Mouse (Mus musculus) forebrain, embryonic 10.5 days (tissue): ENCODE results near the gene Zfp983. TPM values are rescaled to one million over a fixed set of nuclear protein-coding genes. Genes with fewer than 3 reads are reported as not detected.

Experiments
- DNase-seq: peaks from one replicate; pipeline ENCODE4 v3.0.0-alpha.2; 2017; ENCODE audit warnings: low spot score; ENCODE audit errors: extremely low spot score
- H3K27ac ChIP-seq: fragments of 300-500 bp; sonication (generic); 2 replicates; pipeline ENCODE4 v1.5.1; 2016; ENCODE audit warnings: mild to moderate bottlenecking
- H3K27me3 ChIP-seq: fragments of 300-500 bp; sonication (generic); 2 replicates; pipeline ENCODE4 v1.6.1; 2016; ENCODE audit warnings: mild to moderate bottlenecking; ENCODE audit not compliant: poor library complexity, severe bottlenecking
- H3K36me3 ChIP-seq: fragments of 300-500 bp; sonication (generic); replicated peaks from 2 replicates; pipeline ENCODE4 v1.6.1; 2016; ENCODE audit warnings: mild to moderate bottlenecking, moderate library complexity
- H3K4me1 ChIP-seq: fragments of 300-500 bp; sonication (generic); 2 replicates; pipeline ENCODE4 v1.6.1; 2016
- H3K4me3 ChIP-seq: fragments of 300-500 bp; sonication (generic); 2 replicates; pipeline ENCODE4 v1.5.1; 2016; ENCODE audit warnings: mild to moderate bottlenecking, moderate library complexity
- H3K9me3 ChIP-seq: fragments of 300-500 bp; sonication (generic); 2 replicates; pipeline ENCODE4 v1.6.1; 2016; ENCODE audit warnings: mild to moderate bottlenecking, moderate library complexity
- WGBS: fragments of 180-500 bp; shearing (Covaris S2); methylation state at CpG from one replicate; pipeline ENCODE4 v1.1.7; 2016; 5-methylcytosine and 5-hydroxymethylcytosine counted together
- polyA plus RNA-seq: library from polyadenylated mRNA; unstranded; fragments of >200 nt; fragmentation: Nextera tagmentation; extraction: Ambion mirVana; gene quantifications from 2 replicates; pipeline ENCODE4 v1.2.1, GENCODE M21; 2016

Zfp983 gene
- polyA plus RNA-seq, 1 experiment from 2014 or later = 4.1 TPM

- DNase-seq = peak; percentile 15
- no peaks in the 10 kb centered on the region for H3K36me3 ChIP-seq
- no peak overlapping the region for H3K4me3 ChIP-seq
- 52% methylated on average over 5 of the region's 5 CpGs for WGBS
- H3K27me3 ChIP-seq = no peaks in the 10 kb centered on the region
- H3K27ac ChIP-seq = 0 out of 2 replicates have a peak overlapping the region, but pooled peaks have one; percentile 40
- H3K4me1 ChIP-seq = peaks cover 4% of the 10 kb centered on the region
- no peaks in the 10 kb centered on the region for H3K9me3 ChIP-seq
These were observed 52.1 kb downstream of the Zfp983 start for GRCm38 (mm10) chr17:21702281-21703240.

GRCm38 (mm10) chr17:21703414-21703813 is 53.0 kb downstream of the Zfp983 start:
- Histone ChIP-seq H3K4me1 (peaks cover 6% of the 10 kb centered on the region), H3K36me3 (no peaks in the 10 kb centered on the region), H3K4me3 (no peak overlapping the region), H3K9me3 (no peaks in the 10 kb centered on the region), H3K27ac (no peak overlapping the region), H3K27me3 (no peaks in the 10 kb centered on the region)
- WGBS = 89% methylated on average over 1 of the region's 1 CpGs
- no peak for DNase-seq

GRCm38 (mm10) chr17:21707343-21707996 is 57.0 kb downstream of the Zfp983 start, which contains the start of gene Zfp760:
Gene Zfp760 (plus strand): TSS chr17:21707741.
- H3K27ac ChIP-seq = peak within 1 kb of the TSS; percentile 95
- H3K4me1 ChIP-seq = peaks cover 17% of the 10 kb centered on the region
- H3K27me3 ChIP-seq = no peaks in the 10 kb centered on the region
- peak; percentile 86 for DNase-seq
- H3K9me3 ChIP-seq = no peaks in the 10 kb centered on the region
- peak within 1 kb of the TSS; percentile 71 for H3K4me3 ChIP-seq
- peaks cover 30% of the 10 kb centered on the region for H3K36me3 ChIP-seq
- WGBS = 2% methylated on average over 26 of the region's 26 CpGs

GRCm38 (mm10) chr17:21708401-21708800 is 58.0 kb downstream of the Zfp983 start:
- H3K4me3 ChIP-seq = peak overlapping the region; percentile 71
- H3K9me3 ChIP-seq = no peaks in the 10 kb centered on the region
- peaks cover 36% of the 10 kb centered on the region for H3K36me3 ChIP-seq
- peaks cover 17% of the 10 kb centered on the region for H3K4me1 ChIP-seq
- WGBS = 74% methylated on average over 2 of the region's 2 CpGs
- peak overlapping the region; percentile 95 for H3K27ac ChIP-seq
- H3K27me3 ChIP-seq = no peaks in the 10 kb centered on the region
- no peak for DNase-seq

Other genes starting within 250 kb of the Zfp983 start
- 2.6 and 2.9 TPM in 2 replicates for gene Zfp54, start 227.4 kb upstream of the Zfp983 start, polyA plus RNA-seq
- gene Zfp51, start 200.2 kb upstream of the Zfp983 start, polyA plus RNA-seq = 15.1 and 15.9 TPM in 2 replicates
- gene Zfp53, start 161.6 kb upstream of the Zfp983 start, polyA plus RNA-seq = 9.7 and 11.3 TPM in 2 replicates
- 2.0 and 2.1 TPM in 2 replicates for gene Zfp52, start 115.1 kb upstream of the Zfp983 start, polyA plus RNA-seq
- 13.9 and 14.5 TPM in 2 replicates for gene Zfp948, start 83.6 kb upstream of the Zfp983 start, polyA plus RNA-seq
- 7.8 and 9.1 TPM in 2 replicates for gene Gm10226, start 41.2 kb downstream of the Zfp983 start, polyA plus RNA-seq
- gene Zfp760, start 57.1 kb downstream of the Zfp983 start, polyA plus RNA-seq = 19.8 and 20.1 TPM in 2 replicates
- gene Zfp229, start 80.2 kb downstream of the Zfp983 start, polyA plus RNA-seq = 8.1 and 8.3 TPM in 2 replicates
- gene Zfp820, start 195.1 kb downstream of the Zfp983 start, polyA plus RNA-seq = 6.9 and 7.5 TPM in 2 replicates